Mouse (Mus musculus) embryonic facial prominence, embryonic 13.5 days (tissue): ENCODE results near the gene Specc1. TPM values are rescaled to one million over a fixed set of nuclear protein-coding genes. Genes with fewer than 3 reads are reported as not detected.

Experiments
- ATAC-seq: fragments of 200-750 bp; cut with Nextera tagmentation; 2 replicates; pipeline ENCODE4 v1.8.0; 2017; ENCODE audit warnings: low read depth; ENCODE audit not compliant: insufficient number of reproducible peaks, insufficient read depth, low FRiP score, low TSS enrichment
- H3K27ac ChIP-seq: fragments of 300-500 bp; sonication (generic); 2 replicates; pipeline ENCODE4 v1.5.1; 2015; ENCODE audit warnings: moderate library complexity, mild to moderate bottlenecking, inconsistent platforms
- H3K27me3 ChIP-seq: fragments of 300-500 bp; sonication (generic); 2 replicates; pipeline ENCODE4 v1.6.1; 2015; ENCODE audit warnings: mild to moderate bottlenecking, inconsistent platforms
- H3K36me3 ChIP-seq: fragments of 300-500 bp; sonication (generic); 2 replicates; pipeline ENCODE4 v1.6.1; 2015; ENCODE audit warnings: mild to moderate bottlenecking, inconsistent platforms
- H3K4me1 ChIP-seq: fragments of 300-500 bp; sonication (generic); 2 replicates; pipeline ENCODE4 v1.6.1; 2015; ENCODE audit warnings: inconsistent platforms
- H3K4me2 ChIP-seq: fragments of 300-500 bp; sonication (generic); 2 replicates; pipeline ENCODE4 v1.6.1; 2015; ENCODE audit warnings: moderate library complexity, mild to moderate bottlenecking, inconsistent platforms
- H3K4me3 ChIP-seq: fragments of 300-500 bp; sonication (generic); 2 replicates; pipeline ENCODE4 v1.5.1; 2015; ENCODE audit warnings: mild to moderate bottlenecking, inconsistent platforms
- H3K9ac ChIP-seq: fragments of 300-500 bp; sonication (generic); 2 replicates; pipeline ENCODE4 v1.6.1; 2015; ENCODE audit warnings: mild to moderate bottlenecking, inconsistent platforms
- H3K9me3 ChIP-seq: fragments of 300-500 bp; sonication (generic); 2 replicates; pipeline ENCODE4 v1.6.1; 2016; ENCODE audit warnings: inconsistent platforms
- WGBS: fragments of 180-500 bp; shearing (Covaris S2); methylation state at CpG from one replicate; pipeline ENCODE4 v1.1.7; 2015; ENCODE audit warnings: mixed read lengths; 5-methylcytosine and 5-hydroxymethylcytosine counted together
- polyA plus RNA-seq: library from polyadenylated mRNA; unstranded; fragments of >200 nt; fragmentation: Nextera tagmentation; extraction: Ambion mirVana; gene quantifications from 2 replicates; pipeline ENCODE4 v1.2.1, GENCODE M21; 2015

The Specc1 gene
- polyA plus RNA-seq, 1 experiment from 2014 or later: 14.1 TPM

GRCm38 (mm10) chr11:62148026-62148425 lies 191.5 kb downstream of the Specc1 start:
- no peak overlapping the region for H3K4me3 ChIP-seq
- ATAC-seq: no peak
- H3K4me1 ChIP-seq: peaks cover 6% of the 10 kb centered on the region; the same call in 1 of the 2 replicates
- no peak overlapping the region for H3K4me2 ChIP-seq
- H3K9me3 ChIP-seq: no peaks in the 10 kb centered on the region
- H3K36me3 ChIP-seq: peaks cover 19% of the 10 kb centered on the region
- no peaks in the 10 kb centered on the region for H3K27me3 ChIP-seq
- H3K27ac ChIP-seq: no peak overlapping the region
- no peak overlapping the region for H3K9ac ChIP-seq
- WGBS: 82% methylated on average over 3 of the region's 3 CpGs

GRCm38 (mm10) chr11:62148449-62148848 lies 191.9 kb downstream of the Specc1 start:
- H3K9ac ChIP-seq: no peak overlapping the region
- ATAC-seq: no peak
- H3K4me2 ChIP-seq: no peak overlapping the region
- peaks cover 19% of the 10 kb centered on the region for H3K36me3 ChIP-seq
- H3K4me3 ChIP-seq: no peak overlapping the region
- H3K4me1 ChIP-seq: peaks cover 6% of the 10 kb centered on the region; the same call in 1 of the 2 replicates
- H3K27ac ChIP-seq: no peak overlapping the region
- H3K27me3 ChIP-seq: no peaks in the 10 kb centered on the region
- 92% methylated on average over 6 of the region's 6 CpGs for WGBS
- no peaks in the 10 kb centered on the region for H3K9me3 ChIP-seq

- ATAC-seq: no peak
- no peaks in the 10 kb centered on the region for H3K9me3 ChIP-seq
- no peak overlapping the region for H3K4me3 ChIP-seq
- H3K4me2 ChIP-seq: no peak overlapping the region
- H3K36me3 ChIP-seq: peaks cover 10% of the 10 kb centered on the region; the same call in 1 of the 2 replicates
- H3K27me3 ChIP-seq: no peaks in the 10 kb centered on the region
- 91% methylated on average over 4 of the region's 4 CpGs for WGBS
- H3K4me1 ChIP-seq: no peaks in the 10 kb centered on the region
- no peak overlapping the region for H3K9ac ChIP-seq
- H3K27ac ChIP-seq: no peak overlapping the region
Observed at GRCm38 (mm10) chr11:62153057-62153456, 196.5 kb downstream of the Specc1 start.

- H3K4me3 ChIP-seq: no peak overlapping the region
- no peak overlapping the region for H3K27ac ChIP-seq
- H3K9me3 ChIP-seq: no peaks in the 10 kb centered on the region
- H3K27me3 ChIP-seq: no peaks in the 10 kb centered on the region
- H3K4me2 ChIP-seq: no peak overlapping the region
- ATAC-seq: no peak
- no peaks in the 10 kb centered on the region for H3K4me1 ChIP-seq
- no peak overlapping the region for H3K9ac ChIP-seq
- H3K36me3 ChIP-seq: 0 out of 2 replicates have a peak, but pooled peaks cover 7% of the 10 kb centered on the region
- WGBS: 91% methylated on average over 7 of the region's 7 CpGs
Observed at GRCm38 (mm10) chr11:62159803-62160202, 203.2 kb downstream of the Specc1 start.

- Histone ChIP-seq H3K9me3 (no peaks in the 10 kb centered on the region), H3K9ac (no peak overlapping the region), H3K4me3 (no peak overlapping the region), H3K4me1 (peaks cover 7% of the 10 kb centered on the region; the same call in 1 of the 2 replicates), H3K27ac (no peak overlapping the region), H3K27me3 (no peaks in the 10 kb centered on the region), H3K4me2 (no peak overlapping the region), H3K36me3 (0 out of 2 replicates have a peak, but pooled peaks cover 7% of the 10 kb centered on the region)
- 84% methylated on average over 2 of the region's 2 CpGs for WGBS
- no peak for ATAC-seq
Observed at GRCm38 (mm10) chr11:62161450-62161849, 204.9 kb downstream of the Specc1 start.

GRCm38 (mm10) chr11:62164357-62164756 lies 207.8 kb downstream of the Specc1 start:
- Histone ChIP-seq H3K27ac (no peak overlapping the region), H3K36me3 (no peaks in the 10 kb centered on the region), H3K9ac (no peak overlapping the region), H3K9me3 (no peaks in the 10 kb centered on the region), H3K27me3 (no peaks in the 10 kb centered on the region), H3K4me2 (no peak overlapping the region), H3K4me3 (no peak overlapping the region), H3K4me1 (peaks cover 7% of the 10 kb centered on the region; the same call in 1 of the 2 replicates)
- no peak for ATAC-seq
- WGBS: 91% methylated on average over 3 of the region's 3 CpGs

- H3K27me3 ChIP-seq: no peaks in the 10 kb centered on the region
- WGBS: 74% methylated on average over 3 of the region's 3 CpGs
- H3K36me3 ChIP-seq: peaks cover 7% of the 10 kb centered on the region; the same call in 1 of the 2 replicates
- H3K9me3 ChIP-seq: no peaks in the 10 kb centered on the region
- no peak for ATAC-seq
- H3K4me2 ChIP-seq: no peak overlapping the region
- H3K9ac ChIP-seq: no peak overlapping the region
- no peak overlapping the region for H3K4me3 ChIP-seq
- peaks cover 7% of the 10 kb centered on the region; the same call in 1 of the 2 replicates for H3K4me1 ChIP-seq
- H3K27ac ChIP-seq: no peak overlapping the region
Observed at GRCm38 (mm10) chr11:62166503-62166902, 209.9 kb downstream of the Specc1 start.

GRCm38 (mm10) chr11:62168146-62168545 lies 211.6 kb downstream of the Specc1 start:
- Histone ChIP-seq H3K4me1 (peaks cover 7% of the 10 kb centered on the region; the same call in 1 of the 2 replicates), H3K27me3 (no peaks in the 10 kb centered on the region), H3K4me2 (no peak overlapping the region), H3K36me3 (peaks cover 7% of the 10 kb centered on the region; the same call in 1 of the 2 replicates), H3K9me3 (no peaks in the 10 kb centered on the region), H3K27ac (no peak overlapping the region), H3K4me3 (no peak overlapping the region), H3K9ac (no peak overlapping the region)
- no peak for ATAC-seq
- WGBS: 78% methylated on average over 3 of the region's 3 CpGs

- no peaks in the 10 kb centered on the region for H3K27me3 ChIP-seq
- peaks cover 7% of the 10 kb centered on the region; the same call in 1 of the 2 replicates for H3K36me3 ChIP-seq
- WGBS: 84% methylated on average over 10 of the region's 10 CpGs
- no peak overlapping the region for H3K9ac ChIP-seq
- no peak for ATAC-seq
- no peak overlapping the region for H3K4me2 ChIP-seq
- no peak overlapping the region for H3K4me3 ChIP-seq
- no peaks in the 10 kb centered on the region for H3K4me1 ChIP-seq
- H3K9me3 ChIP-seq: no peaks in the 10 kb centered on the region
- H3K27ac ChIP-seq: no peak overlapping the region
Observed at GRCm38 (mm10) chr11:62177395-62178113, 221.0 kb downstream of the Specc1 start.

- peaks cover 7% of the 10 kb centered on the region; the same call in 1 of the 2 replicates for H3K36me3 ChIP-seq
- no peak for ATAC-seq
- H3K4me3 ChIP-seq: no peak overlapping the region
- no peak overlapping the region for H3K4me2 ChIP-seq
- H3K27ac ChIP-seq: no peak overlapping the region
- 90% methylated on average over 6 of the region's 6 CpGs for WGBS
- no peaks in the 10 kb centered on the region for H3K4me1 ChIP-seq
- no peaks in the 10 kb centered on the region for H3K9me3 ChIP-seq
- H3K9ac ChIP-seq: no peak overlapping the region
- H3K27me3 ChIP-seq: no peaks in the 10 kb centered on the region
Observed at GRCm38 (mm10) chr11:62180791-62181190, 224.2 kb downstream of the Specc1 start.

GRCm38 (mm10) chr11:62184900-62185299 lies 228.3 kb downstream of the Specc1 start:
- Histone ChIP-seq H3K4me3 (no peak overlapping the region), H3K36me3 (peaks cover 7% of the 10 kb centered on the region; the same call in 1 of the 2 replicates), H3K27me3 (no peaks in the 10 kb centered on the region), H3K4me2 (no peak overlapping the region), H3K4me1 (peaks cover 5% of the 10 kb centered on the region; the same call in 1 of the 2 replicates), H3K27ac (no peak overlapping the region), H3K9me3 (no peaks in the 10 kb centered on the region), H3K9ac (no peak overlapping the region)
- WGBS: 85% methylated on average over 4 of the region's 4 CpGs
- no peak for ATAC-seq

- H3K36me3 ChIP-seq: no peaks in the 10 kb centered on the region
- no peak overlapping the region for H3K4me2 ChIP-seq
- no peaks in the 10 kb centered on the region for H3K27me3 ChIP-seq
- no peak overlapping the region for H3K9ac ChIP-seq
- no peak for ATAC-seq
- H3K4me3 ChIP-seq: no peak overlapping the region
- peaks cover 5% of the 10 kb centered on the region; the same call in 1 of the 2 replicates for H3K4me1 ChIP-seq
- no peaks in the 10 kb centered on the region for H3K9me3 ChIP-seq
- WGBS: 90% methylated on average over 8 of the region's 8 CpGs
- no peak overlapping the region for H3K27ac ChIP-seq
Observed at GRCm38 (mm10) chr11:62187074-62187473, 230.5 kb downstream of the Specc1 start.
